Mouse (Mus musculus): ENCODE data around the gene Spns1.
"Not testable (repeated sequence)": the region's sequence is repeated elsewhere in the genome, so short reads cannot be mapped to it uniquely, and the experiment has no call there.

The Spns1 gene

DNA sequence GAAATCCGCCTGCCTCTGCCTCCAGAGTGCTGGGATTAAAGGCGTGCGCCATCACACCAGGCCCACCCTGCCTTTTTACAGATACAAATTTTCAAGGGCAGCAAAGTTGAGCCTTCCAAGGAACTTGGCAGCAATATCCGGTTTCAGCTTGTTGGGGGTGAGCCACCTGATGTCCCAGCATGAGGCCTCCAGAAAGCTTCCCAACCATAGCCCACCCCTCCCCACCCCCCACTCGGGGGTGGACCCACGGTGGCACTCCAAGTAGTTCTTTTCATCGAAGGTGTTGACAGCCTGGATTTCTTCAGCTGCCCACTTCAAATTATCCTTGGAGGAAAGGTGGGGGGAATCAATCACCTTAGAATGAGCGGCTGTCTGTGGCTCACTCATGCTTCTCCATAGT is 38.3 kb downstream of the Spns1 start:
- DNase-seq (ENCODE audit: low spot score), result no peak

DNA sequence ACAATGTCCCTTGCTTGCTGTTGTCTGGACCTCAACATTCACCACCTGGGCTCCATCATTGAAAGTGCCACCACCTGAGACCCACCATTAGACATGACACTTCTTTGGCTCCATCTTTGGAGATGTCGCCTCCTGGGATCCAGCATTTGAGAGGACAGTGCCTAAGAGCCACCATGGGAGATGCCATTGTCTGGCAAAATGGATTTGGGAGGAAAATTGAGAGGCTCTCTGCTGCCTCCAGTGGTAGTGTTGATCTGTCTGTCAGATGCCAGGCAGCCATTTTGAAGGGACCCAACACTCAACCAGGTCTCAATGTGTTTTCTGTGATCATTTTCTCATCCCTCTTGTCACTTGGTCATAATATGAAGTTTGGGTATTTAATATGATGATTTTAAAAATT is 41.7 kb downstream of the Spns1 start:
- DNase-seq (ENCODE audit: low spot score), result no peak

DNA sequence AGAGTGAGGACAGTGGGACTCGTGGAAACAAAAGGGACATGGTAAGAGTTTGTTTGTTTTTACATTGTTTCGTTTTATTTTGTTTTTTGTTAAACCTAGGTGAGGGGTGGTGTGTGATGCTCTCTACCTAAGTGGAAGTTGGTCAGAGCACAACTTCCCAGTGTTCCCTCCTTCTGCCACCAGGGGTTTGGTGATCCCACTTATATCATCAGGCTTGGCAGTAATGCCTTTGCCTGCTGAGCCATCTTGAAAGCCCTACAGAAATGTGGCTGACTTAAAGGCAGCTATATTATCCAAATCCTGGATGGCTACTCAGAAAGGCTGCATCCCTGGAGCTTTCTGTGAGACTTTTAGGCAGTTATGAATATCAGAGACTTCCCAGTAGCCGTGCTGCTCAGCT is 44.6 kb downstream of the Spns1 start:
- no peak for DNase-seq (ENCODE audit: low spot score)

DNA sequence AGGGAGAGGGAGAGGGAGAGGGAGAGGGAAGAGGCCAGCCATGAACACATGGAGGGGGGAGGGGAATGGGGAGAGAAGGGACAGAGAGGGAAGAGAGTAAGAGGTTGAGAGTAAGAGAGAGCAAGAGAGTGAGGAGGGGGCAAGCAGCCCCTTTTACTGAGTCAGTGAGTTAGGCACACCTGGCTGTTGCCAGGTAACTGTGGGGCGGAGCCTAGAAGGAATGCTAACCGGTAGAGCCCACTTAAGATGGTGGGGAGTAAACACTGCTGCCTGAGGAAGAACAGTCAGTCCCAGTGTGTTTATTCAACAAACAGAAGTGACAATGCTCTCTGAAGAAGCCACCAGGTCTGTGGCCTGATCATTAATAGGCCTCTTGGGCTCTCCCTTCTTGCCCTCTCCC is 46.6 kb downstream of the Spns1 start:
- no peak for DNase-seq (ENCODE audit: low spot score)

DNA sequence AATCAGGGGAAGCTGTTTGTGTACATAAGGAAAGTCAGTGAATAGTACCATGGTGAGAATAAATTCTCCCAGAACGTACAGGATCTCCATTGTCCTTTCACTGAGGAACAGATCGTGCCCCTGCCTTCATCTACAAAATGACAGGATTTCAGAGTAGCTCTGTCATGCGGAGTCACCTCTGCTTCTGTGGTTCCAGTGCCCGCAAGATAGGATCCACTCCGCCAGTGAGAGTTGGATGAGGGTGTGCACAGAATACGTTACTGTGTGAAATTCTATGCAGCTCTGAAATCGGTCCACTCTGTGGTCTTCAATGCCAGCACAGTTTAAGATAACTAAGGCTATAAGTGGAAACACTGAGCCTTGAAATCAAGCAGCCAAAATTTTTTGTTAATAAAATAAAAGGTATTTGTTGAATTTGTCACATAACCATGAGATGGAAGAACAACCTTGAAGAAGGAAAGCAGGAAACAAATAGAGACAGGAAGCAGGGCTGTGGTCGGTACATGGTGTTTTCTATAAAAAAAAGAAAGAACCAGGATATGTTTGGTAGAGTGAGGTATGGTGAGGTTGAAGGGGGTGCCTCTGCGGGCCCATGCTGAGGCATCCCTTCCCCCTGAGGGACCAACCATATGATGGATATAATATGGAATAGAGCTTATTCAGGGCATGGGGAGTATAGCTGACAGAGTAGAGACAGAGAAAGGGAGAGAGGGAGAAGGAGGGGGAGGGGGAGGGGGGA is 47.2 kb downstream of the Spns1 start:
- no peak for DNase-seq (ENCODE audit: low spot score)

DNA sequence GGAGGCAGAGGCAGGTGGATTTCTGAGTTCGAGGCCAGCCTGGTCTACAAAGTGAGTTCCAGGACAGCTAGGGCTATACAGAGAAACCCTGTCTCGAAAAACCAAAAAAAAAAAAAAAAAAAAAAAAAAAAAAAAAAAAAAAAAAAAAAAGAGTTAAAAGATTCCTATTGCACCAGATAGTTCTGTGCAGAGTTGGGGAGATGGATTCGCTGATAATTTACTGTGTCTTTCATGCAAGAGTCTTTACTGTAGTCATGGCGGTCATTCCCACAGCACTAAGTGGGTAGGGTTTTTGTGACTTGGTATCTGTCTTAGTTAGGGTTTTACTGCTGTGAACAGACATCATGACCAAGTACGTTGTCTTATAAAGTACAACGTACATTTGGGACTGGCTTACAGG is 48.4 kb downstream of the Spns1 start:
- DNase-seq (ENCODE audit: low spot score), result not testable (repeated sequence)

DNA sequence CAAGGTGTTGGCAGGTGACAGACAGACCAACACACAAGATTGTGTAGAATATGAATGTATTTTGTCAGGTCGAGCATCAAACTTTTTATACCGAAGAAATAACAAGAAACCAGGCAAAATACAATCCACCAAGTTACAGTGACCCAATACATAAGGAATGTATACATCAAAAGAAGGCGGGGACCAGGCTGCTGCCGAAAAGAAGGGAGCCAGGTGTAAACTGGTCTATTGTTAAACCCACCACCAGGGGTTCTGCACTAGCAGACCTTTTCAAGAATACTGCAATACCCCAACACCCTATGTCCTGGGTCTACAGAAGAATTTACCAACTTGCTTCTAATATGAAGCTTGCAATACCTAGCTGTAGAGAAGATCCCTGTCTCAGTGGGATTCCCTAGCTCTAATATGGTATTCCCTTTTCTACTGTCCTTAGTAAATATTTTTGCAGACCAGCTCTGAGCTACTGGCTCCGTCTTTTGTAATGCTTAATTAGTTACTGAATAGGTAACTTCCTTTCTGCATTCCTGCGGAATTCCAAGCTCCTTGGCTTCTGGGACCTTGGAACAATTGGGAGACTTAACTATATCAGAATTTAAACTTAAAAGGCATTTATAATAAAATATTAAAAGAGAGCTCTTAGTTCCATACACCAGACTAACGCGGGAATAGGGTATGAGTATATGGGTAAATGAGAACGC is 51.5 kb downstream of the Spns1 start:
- not testable (repeated sequence) for DNase-seq (ENCODE audit: low spot score)

DNA sequence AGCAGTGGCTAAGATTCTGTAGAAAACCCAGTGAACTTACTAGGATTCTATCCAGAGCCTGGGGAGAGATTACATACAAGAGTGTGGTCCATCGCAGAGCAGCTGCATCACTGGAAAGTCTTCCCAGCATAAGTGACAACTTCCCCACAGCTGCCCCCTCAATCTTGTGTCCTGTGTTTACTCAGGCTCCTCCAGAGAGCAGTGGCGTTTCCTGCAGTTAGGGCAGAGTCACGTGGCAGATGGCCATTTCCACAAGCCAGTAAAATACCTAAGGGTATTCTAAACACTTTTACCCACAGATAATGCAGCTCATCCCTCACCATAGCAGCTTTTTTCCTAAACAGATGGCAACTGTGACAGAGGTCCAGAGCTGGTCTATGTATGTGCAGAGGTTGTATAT is 52.5 kb downstream of the Spns1 start:
- no peak for DNase-seq (ENCODE audit: low spot score)

DNA sequence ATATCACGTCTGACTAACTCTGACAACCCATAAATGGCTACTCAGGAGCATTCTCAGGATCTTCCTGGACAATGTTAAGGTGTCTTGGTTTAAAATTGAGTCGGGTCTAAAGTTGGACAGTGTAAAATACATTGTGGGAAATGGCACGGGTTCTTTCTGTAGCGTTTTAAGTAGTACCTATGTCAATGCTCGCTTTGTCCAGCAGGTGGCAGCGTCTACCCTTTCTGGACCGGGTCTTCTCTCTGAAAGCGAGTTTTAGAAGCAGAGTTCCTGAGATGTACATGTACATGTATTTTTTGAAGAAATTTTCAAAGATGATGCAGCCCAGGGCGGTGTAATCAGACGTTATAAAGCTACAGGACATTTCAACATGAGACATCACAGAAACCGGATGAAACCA is 53.5 kb downstream of the Spns1 start:
- peak; percentile 73 for DNase-seq (ENCODE audit: low spot score)
